Mouse (Mus musculus) left cerebral cortex, postnatal 25 days (tissue): ENCODE results near the gene Cyp2j12. TPM values are rescaled to one million over a fixed set of nuclear protein-coding genes. Genes with fewer than 3 reads are reported as not detected.

Source experiments
- total RNA-seq, 2 experiments: library from RNA; stranded (reverse); gene quantifications; 2 replicates each; pipeline ENCODE4 v1.2.3; 2021

Gene Cyp2j12
- total RNA-seq, 2 experiments from 2014 or later = 1.8 to 2.5 TPM

Other genes with a start within 250 kb of the Cyp2j12 start
- gene Hook1, start 173.9 kb downstream of the Cyp2j12 start, total RNA-seq = 10 to 100 TPM; 75.1 to 81.0 TPM
- gene Cyp2j13, start 63.6 kb downstream of the Cyp2j12 start, total RNA-seq = 1 to 10 TPM; 1.0 to 1.4 TPM
- gene Cyp2j7, start 95.5 kb upstream of the Cyp2j12 start, total RNA-seq = not detected
- not detected for gene Cyp2j11, start 207.5 kb upstream of the Cyp2j12 start, total RNA-seq